Mouse (Mus musculus): ENCODE measurements around the gene Cdk19. TPM values are rescaled to one million over a fixed set of nuclear protein-coding genes. Genes with fewer than 3 reads are reported as not detected.

Gene Cdk19
- polyA plus RNA-seq, 1 experiment from 2014 or later, result 7.2 TPM

DNA sequence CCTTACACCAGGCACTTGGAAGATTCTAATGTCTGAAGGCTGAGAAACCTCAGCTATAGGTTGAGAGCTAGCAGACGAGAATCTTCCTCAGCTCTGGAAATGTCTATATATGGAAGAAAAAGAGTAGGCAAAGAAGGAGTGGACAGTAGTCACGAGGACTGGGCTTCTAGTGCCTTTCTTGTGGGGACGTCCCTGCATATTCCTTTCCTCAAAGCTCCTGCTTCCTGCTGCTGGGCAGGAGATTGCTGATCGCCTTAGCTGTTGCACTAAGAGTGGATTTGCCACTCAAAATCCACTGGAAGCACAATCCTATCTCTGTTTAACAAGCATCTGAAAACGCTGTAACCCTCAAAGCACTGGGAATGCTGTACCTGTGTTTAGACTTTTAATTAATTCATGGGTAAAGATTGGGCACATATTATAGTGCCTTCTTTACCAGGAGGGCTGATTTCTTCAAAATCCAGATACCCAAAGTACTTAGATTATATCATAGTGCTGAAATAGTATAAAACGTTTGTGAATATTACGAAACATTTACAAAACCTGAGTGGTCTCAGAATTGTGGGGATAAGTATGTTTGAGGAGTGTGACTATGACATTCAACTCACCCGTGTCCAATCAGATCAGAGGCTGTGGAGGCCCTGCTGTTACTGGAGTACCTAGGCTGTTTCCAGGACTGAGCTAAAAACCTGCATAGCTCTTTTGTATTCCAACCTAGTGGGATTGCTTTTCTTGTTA is 128.0 kb downstream of the Cdk19 start:
- Histone ChIP-seq H3K9me3 (replicated peaks; ENCODE audit: control insufficient read depth, low read length, poor library complexity, severe bottlenecking) (no peaks in the 10 kb centered on the region), H3K27me3 (ENCODE audit: control insufficient read depth, insufficient read depth, low read depth, low read length) (no peaks in the 10 kb centered on the region), H3K4me3 (ENCODE audit: low read depth, low read length) (no peak overlapping the region), H3K9ac (ENCODE audit: low read depth, low read length) (no peak overlapping the region), H3K27ac (ENCODE audit: low read length) (no peak overlapping the region), H3K36me3 (ENCODE audit: control insufficient read depth, insufficient read depth, low read length) (peaks cover 2% of the 10 kb centered on the region), H3K4me2 (ENCODE audit: low read length) (no peak overlapping the region), H3K4me1 (ENCODE audit: control insufficient read depth, insufficient read depth, low read length) (no peaks in the 10 kb centered on the region)
- no peak for ATAC-seq
- WGBS, result 71% methylated on average over 8 of the region's 8 CpGs

DNA sequence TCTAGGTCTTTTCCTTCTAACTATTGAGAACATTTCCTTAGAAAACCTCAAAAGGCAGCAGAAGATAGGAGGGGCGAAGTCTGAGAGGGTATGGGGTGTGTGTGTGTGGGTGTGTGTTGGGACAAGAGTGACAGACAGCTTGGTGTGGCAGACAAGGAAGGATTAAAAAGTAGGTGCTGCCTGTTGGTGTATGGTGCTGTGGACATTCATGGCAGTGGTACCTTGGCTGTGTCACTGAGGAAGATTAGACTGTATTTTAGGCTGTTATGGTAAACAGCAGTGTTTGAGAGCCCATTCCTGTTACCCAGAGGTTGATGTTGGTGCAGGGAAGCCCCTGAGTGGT is 128.5 kb downstream of the Cdk19 start:
- no peak overlapping the region for H3K4me2 ChIP-seq (ENCODE audit: low read length)
- no peaks in the 10 kb centered on the region for H3K4me1 ChIP-seq (ENCODE audit: control insufficient read depth, insufficient read depth, low read length)
- H3K9ac ChIP-seq (ENCODE audit: low read depth, low read length), result no peak overlapping the region
- H3K27ac ChIP-seq (ENCODE audit: low read length), result no peak overlapping the region
- no peaks in the 10 kb centered on the region for H3K27me3 ChIP-seq (ENCODE audit: control insufficient read depth, insufficient read depth, low read depth, low read length)
- H3K4me3 ChIP-seq (ENCODE audit: low read depth, low read length), result no peak overlapping the region
- H3K36me3 ChIP-seq (ENCODE audit: control insufficient read depth, insufficient read depth, low read length), result peaks cover 2% of the 10 kb centered on the region
- no peaks in the 10 kb centered on the region for H3K9me3 ChIP-seq (replicated peaks; ENCODE audit: control insufficient read depth, low read length, poor library complexity, severe bottlenecking)
- 100% methylated on average over 1 of the region's 1 CpGs for WGBS
- ATAC-seq, result no peak

DNA sequence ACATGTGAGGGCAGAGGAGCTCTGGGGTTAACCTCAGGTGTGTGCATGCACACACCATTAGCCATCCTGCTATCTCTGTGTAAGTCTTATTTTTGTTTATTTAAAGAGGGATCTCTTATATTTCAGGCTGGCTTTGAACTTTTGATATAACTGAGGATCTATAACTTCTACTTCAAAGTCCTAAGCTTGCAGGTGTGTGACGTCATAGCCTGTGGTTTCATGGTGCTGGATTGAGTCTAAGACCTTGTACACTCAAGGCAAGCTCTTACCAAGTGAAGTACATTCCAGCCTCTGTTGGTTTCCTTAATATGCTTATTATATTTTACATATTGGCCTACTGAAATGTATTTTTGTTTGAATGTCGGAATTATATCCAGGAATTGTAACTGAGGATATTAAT is 129.8 kb downstream of the Cdk19 start:
- H3K36me3 ChIP-seq (ENCODE audit: control insufficient read depth, insufficient read depth, low read length), result peaks cover 2% of the 10 kb centered on the region
- no peaks in the 10 kb centered on the region for H3K4me1 ChIP-seq (ENCODE audit: control insufficient read depth, insufficient read depth, low read length)
- no peaks in the 10 kb centered on the region for H3K9me3 ChIP-seq (replicated peaks; ENCODE audit: control insufficient read depth, low read length, poor library complexity, severe bottlenecking)
- no peak overlapping the region for H3K4me3 ChIP-seq (ENCODE audit: low read depth, low read length)
- no peak overlapping the region for H3K27ac ChIP-seq (ENCODE audit: low read length)
- 92% methylated on average over 2 of the region's 2 CpGs for WGBS
- H3K9ac ChIP-seq (ENCODE audit: low read depth, low read length), result no peak overlapping the region
- no peak overlapping the region for H3K4me2 ChIP-seq (ENCODE audit: low read length)
- no peak for ATAC-seq
- no peaks in the 10 kb centered on the region for H3K27me3 ChIP-seq (ENCODE audit: control insufficient read depth, insufficient read depth, low read depth, low read length)

DNA sequence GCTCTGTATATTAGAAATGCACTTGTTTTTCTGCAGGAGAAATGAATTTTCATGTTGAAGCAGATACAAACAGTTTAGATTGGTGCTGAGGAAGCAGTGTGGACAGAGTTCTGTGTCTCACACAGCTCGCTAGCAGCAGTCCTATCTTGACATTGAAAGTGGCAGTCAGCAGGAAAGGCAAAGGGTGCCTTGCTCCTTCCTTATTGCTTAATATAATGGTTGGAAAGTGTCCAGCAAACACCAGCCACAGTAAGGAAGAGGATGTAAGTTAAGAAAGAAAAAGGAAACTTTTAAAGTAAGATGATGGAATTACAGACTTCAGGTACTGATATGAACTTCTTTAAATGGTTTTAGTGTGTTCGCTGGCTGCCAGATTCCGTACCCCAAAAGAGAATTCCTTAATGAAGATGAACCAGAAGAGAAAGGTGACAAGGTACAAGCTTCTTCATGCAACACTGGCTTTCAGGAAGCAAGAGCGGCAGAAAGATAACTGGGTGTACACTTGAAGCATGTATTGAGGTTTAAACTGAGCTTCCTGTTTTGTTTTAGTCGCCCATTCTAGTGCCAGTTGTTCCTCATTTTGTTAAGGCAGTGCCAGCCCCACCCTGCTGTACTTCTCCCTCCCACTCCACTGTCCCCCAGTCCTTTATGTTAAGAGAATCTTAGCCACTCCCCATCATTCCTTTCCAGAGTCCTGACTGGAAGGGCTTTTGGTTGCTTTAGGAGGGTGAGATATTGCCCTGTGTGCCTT is 137.3 kb downstream of the Cdk19 start:
- H3K36me3 ChIP-seq (ENCODE audit: control insufficient read depth, insufficient read depth, low read length), result peaks cover 5% of the 10 kb centered on the region
- H3K9ac ChIP-seq (ENCODE audit: low read depth, low read length), result no peak overlapping the region
- H3K4me2 ChIP-seq (ENCODE audit: low read length), result no peak overlapping the region
- no peak for ATAC-seq
- H3K9me3 ChIP-seq (replicated peaks; ENCODE audit: control insufficient read depth, low read length, poor library complexity, severe bottlenecking), result no peaks in the 10 kb centered on the region
- no peaks in the 10 kb centered on the region for H3K4me1 ChIP-seq (ENCODE audit: control insufficient read depth, insufficient read depth, low read length)
- H3K27ac ChIP-seq (ENCODE audit: low read length), result no peak overlapping the region
- WGBS, result 91% methylated on average over 5 of the region's 5 CpGs
- no peaks in the 10 kb centered on the region for H3K27me3 ChIP-seq (ENCODE audit: control insufficient read depth, insufficient read depth, low read depth, low read length)
- no peak overlapping the region for H3K4me3 ChIP-seq (ENCODE audit: low read depth, low read length)

DNA sequence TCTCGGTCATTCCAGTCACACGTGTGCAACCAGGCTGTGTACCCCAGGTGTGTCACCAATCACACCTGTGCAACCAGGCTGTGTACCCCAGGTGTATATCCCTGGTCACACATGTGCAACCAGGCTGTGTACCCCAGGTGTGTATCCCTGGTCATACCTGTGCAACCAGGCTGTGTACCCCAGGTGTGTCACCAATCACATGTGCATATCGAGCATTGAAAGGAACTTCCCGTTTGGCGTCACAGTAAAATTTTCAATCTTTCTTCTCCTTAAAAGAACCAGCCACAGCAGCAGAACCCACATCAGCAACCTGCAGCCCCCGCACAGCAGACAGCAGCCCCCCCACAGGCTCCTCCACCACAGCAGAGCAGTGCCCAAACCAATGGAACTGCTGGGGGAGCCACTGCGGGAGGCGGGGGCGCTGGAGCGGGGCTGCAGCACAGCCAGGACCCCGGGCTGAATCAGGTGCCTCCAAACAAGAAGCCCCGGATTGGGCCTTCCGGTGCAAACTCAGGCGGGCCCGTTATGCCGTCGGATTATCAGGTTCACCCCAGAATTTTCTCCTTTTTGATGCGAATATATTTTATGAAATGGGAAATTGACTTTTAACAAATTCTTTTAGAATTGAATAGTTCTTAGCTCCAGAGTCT is 138.2 kb downstream of the Cdk19 start:
- Histone ChIP-seq H3K4me2 (ENCODE audit: low read length) (no peak overlapping the region), H3K9ac (ENCODE audit: low read depth, low read length) (no peak overlapping the region), H3K9me3 (replicated peaks; ENCODE audit: control insufficient read depth, low read length, poor library complexity, severe bottlenecking) (no peaks in the 10 kb centered on the region), H3K4me3 (ENCODE audit: low read depth, low read length) (no peak overlapping the region), H3K27me3 (ENCODE audit: control insufficient read depth, insufficient read depth, low read depth, low read length) (no peaks in the 10 kb centered on the region), H3K27ac (ENCODE audit: low read length) (no peak overlapping the region), H3K4me1 (ENCODE audit: control insufficient read depth, insufficient read depth, low read length) (no peaks in the 10 kb centered on the region), H3K36me3 (ENCODE audit: control insufficient read depth, insufficient read depth, low read length) (peaks cover 5% of the 10 kb centered on the region)
- no peak for ATAC-seq
- 95% methylated on average over 18 of the region's 18 CpGs for WGBS

DNA sequence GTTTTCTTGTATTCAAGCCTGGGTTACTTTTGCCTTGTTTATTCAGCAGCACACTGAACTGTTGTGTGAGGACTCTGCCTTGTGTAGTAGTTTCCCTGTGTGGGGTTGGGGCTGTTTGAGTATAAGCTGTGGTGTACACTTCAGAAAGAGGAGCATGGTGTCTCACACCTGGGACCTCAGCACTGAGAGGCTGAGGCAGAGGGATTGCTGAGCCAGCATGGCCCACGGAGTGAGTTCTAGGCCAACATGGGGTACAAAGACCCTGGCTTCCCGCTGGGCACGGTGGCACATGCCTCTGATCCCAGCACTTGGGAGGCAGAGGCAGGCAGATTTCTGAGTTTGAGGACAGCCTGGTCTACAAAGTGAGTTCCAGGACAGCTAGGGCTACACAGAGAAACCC is 139.3 kb downstream of the Cdk19 start:
- Histone ChIP-seq H3K4me3 (ENCODE audit: low read depth, low read length) (no peak overlapping the region), H3K9me3 (replicated peaks; ENCODE audit: control insufficient read depth, low read length, poor library complexity, severe bottlenecking) (no peaks in the 10 kb centered on the region), H3K27ac (ENCODE audit: low read length) (no peak overlapping the region), H3K27me3 (ENCODE audit: control insufficient read depth, insufficient read depth, low read depth, low read length) (no peaks in the 10 kb centered on the region), H3K36me3 (ENCODE audit: control insufficient read depth, insufficient read depth, low read length) (peaks cover 5% of the 10 kb centered on the region), H3K4me1 (ENCODE audit: control insufficient read depth, insufficient read depth, low read length) (no peaks in the 10 kb centered on the region), H3K9ac (ENCODE audit: low read depth, low read length) (no peak overlapping the region), H3K4me2 (ENCODE audit: low read length) (no peak overlapping the region)
- WGBS, result 95% methylated on average over 3 of the region's 3 CpGs
- no peak for ATAC-seq

DNA sequence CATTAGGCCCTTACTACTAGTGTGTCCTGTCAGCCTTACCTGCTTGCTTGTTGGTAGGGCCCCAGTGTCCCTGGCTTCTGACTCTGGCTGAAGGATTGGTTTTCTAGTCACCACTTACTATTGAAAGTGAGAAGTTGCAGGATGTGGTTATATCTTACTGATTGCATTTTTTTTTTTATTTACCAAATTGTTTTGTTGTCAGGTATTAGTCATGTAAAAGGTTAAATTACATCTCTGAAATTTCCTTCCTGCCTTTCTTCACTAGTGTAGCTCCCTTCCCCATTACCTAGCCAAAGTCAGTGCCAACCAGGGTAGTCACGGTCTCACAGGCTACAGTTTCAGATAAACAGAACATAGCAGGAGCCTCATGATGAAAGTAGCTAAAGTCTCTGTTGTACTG is 139.9 kb downstream of the Cdk19 start:
- no peak overlapping the region for H3K4me3 ChIP-seq (ENCODE audit: low read depth, low read length)
- WGBS, result 90% methylated on average over 1 of the region's 1 CpGs
- H3K9ac ChIP-seq (ENCODE audit: low read depth, low read length), result no peak overlapping the region
- no peak for ATAC-seq
- no peaks in the 10 kb centered on the region for H3K27me3 ChIP-seq (ENCODE audit: control insufficient read depth, insufficient read depth, low read depth, low read length)
- H3K4me2 ChIP-seq (ENCODE audit: low read length), result no peak overlapping the region
- no peaks in the 10 kb centered on the region for H3K4me1 ChIP-seq (ENCODE audit: control insufficient read depth, insufficient read depth, low read length)
- no peak overlapping the region for H3K27ac ChIP-seq (ENCODE audit: low read length)
- H3K36me3 ChIP-seq (ENCODE audit: control insufficient read depth, insufficient read depth, low read length), result peaks cover 5% of the 10 kb centered on the region
- H3K9me3 ChIP-seq (replicated peaks; ENCODE audit: control insufficient read depth, low read length, poor library complexity, severe bottlenecking), result no peaks in the 10 kb centered on the region

DNA sequence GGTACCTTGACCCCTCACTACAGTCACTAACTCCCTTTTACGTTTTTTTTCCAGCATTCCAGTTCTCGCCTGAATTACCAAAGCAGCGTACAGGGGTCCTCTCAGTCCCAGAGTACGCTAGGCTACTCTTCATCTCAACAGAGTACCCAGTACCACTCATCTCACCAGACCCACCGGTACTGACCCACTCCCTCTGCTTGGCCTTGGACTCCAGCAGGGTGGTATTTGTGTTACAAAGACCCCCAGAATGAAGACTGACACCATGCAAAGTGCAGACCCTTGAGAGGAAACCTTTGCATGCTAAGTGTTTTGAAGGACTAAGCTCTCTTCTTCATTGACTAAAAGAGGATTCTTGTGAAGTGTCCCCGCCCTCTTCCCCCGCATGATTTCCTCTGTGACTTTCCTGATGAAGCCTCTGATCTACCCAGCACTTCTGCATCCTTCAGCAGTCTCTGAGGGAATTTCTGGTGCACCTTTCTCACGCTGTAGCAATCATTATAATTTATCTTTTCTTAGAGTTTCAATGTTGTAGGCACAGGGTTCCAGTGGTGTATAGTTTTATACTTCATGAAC is 140.3 kb downstream of the Cdk19 start:
- 67% methylated on average over 8 of the region's 8 CpGs for WGBS
- no peak for ATAC-seq
- H3K9me3 ChIP-seq (replicated peaks; ENCODE audit: control insufficient read depth, low read length, poor library complexity, severe bottlenecking), result no peaks in the 10 kb centered on the region
- H3K4me2 ChIP-seq (ENCODE audit: low read length), result no peak overlapping the region
- H3K36me3 ChIP-seq (ENCODE audit: control insufficient read depth, insufficient read depth, low read length), result peaks cover 5% of the 10 kb centered on the region
- H3K4me3 ChIP-seq (ENCODE audit: low read depth, low read length), result no peak overlapping the region
- H3K27me3 ChIP-seq (ENCODE audit: control insufficient read depth, insufficient read depth, low read depth, low read length), result no peaks in the 10 kb centered on the region
- H3K9ac ChIP-seq (ENCODE audit: low read depth, low read length), result no peak overlapping the region
- H3K27ac ChIP-seq (ENCODE audit: low read length), result no peak overlapping the region
- H3K4me1 ChIP-seq (ENCODE audit: control insufficient read depth, insufficient read depth, low read length), result no peaks in the 10 kb centered on the region

DNA sequence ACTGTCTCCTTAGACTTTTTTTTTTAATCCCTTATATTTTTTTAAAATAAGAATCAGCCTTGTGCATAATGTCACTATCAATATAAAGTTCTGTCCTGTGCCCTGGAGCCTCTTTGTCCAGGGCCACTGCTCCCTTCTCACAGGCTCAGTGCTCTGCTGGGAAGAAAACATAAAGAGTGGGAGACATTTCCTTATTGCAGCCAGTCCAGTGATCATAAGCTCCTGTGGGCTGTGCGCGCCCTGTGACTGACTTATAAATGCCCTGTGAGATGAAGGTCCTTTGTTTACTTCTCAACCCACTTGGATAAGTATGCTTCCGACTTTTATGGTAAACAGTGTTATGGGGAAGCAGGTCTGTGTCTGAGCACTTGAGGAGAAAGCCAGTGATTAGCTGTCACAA is 142.2 kb downstream of the Cdk19 start:
- WGBS, result 88% methylated on average over 3 of the region's 3 CpGs
- no peaks in the 10 kb centered on the region for H3K4me1 ChIP-seq (ENCODE audit: control insufficient read depth, insufficient read depth, low read length)
- H3K27me3 ChIP-seq (ENCODE audit: control insufficient read depth, insufficient read depth, low read depth, low read length), result no peaks in the 10 kb centered on the region
- H3K36me3 ChIP-seq (ENCODE audit: control insufficient read depth, insufficient read depth, low read length), result peaks cover 5% of the 10 kb centered on the region
- ATAC-seq, result no peak
- H3K4me2 ChIP-seq (ENCODE audit: low read length), result no peak overlapping the region
- H3K4me3 ChIP-seq (ENCODE audit: low read depth, low read length), result no peak overlapping the region
- H3K9me3 ChIP-seq (replicated peaks; ENCODE audit: control insufficient read depth, low read length, poor library complexity, severe bottlenecking), result no peaks in the 10 kb centered on the region
- no peak overlapping the region for H3K27ac ChIP-seq (ENCODE audit: low read length)
- no peak overlapping the region for H3K9ac ChIP-seq (ENCODE audit: low read depth, low read length)

All from midbrain, embryonic 16.5 days (tissue).